Mouse (Mus musculus): ENCODE results near the gene Scd4. TPM values are rescaled to one million over a fixed set of nuclear protein-coding genes. Genes with fewer than 3 reads are reported as not detected.

The Scd4 gene
- total and polyA plus RNA-seq, 3 experiments: 4.6 to 12.6 (median 6.0) TPM

- intact Hi-C loops (cut with DNase I): no loop called here
- no peaks in the 10 kb centered on the region for H3K79me2 ChIP-seq (replicated peaks; ENCODE audit: control insufficient read depth, insufficient read depth, low read length)
- DNase-seq: no peak
- peaks cover 3% of the 10 kb centered on the region for H3K4me1 ChIP-seq (ENCODE audit: control insufficient read depth, insufficient read depth, low read length)
- H3K4me3 ChIP-seq: no peak overlapping the region
- H3K9ac ChIP-seq (ENCODE audit: low read depth, low read length): no peak overlapping the region
- no peaks in the 10 kb centered on the region for H3K36me3 ChIP-seq (ENCODE audit: control insufficient read depth, insufficient read depth, low read length)
- no peak overlapping the region for H3K27ac ChIP-seq
- TF ChIP-seq POLR2A (IDR thresholded peaks at IDR 0.05; ENCODE audit: insufficient read depth, low read depth, low read length) (no peak), CTCF (IDR thresholded peaks at IDR 0.05) (no peak), EP300 (IDR thresholded peaks at IDR 0.05; ENCODE audit: insufficient read depth, low read depth, low read length) (no peak)
- WGBS: 73% methylated on average over 5 of the region's 5 CpGs
- no peaks in the 10 kb centered on the region for H3K27me3 ChIP-seq (ENCODE audit: control insufficient read depth, insufficient read depth, low read length)
These were observed 22.1 kb upstream of the Scd4 start for GRCm38 (mm10) chr19:44310814-44311213.

- H3K27ac ChIP-seq: no peak overlapping the region
- H3K4me1 ChIP-seq (ENCODE audit: control insufficient read depth, insufficient read depth, low read length): peaks cover 3% of the 10 kb centered on the region
- H3K36me3 ChIP-seq (ENCODE audit: control insufficient read depth, insufficient read depth, low read length): no peaks in the 10 kb centered on the region
- H3K79me2 ChIP-seq (replicated peaks; ENCODE audit: control insufficient read depth, insufficient read depth, low read length): no peaks in the 10 kb centered on the region
- DNase-seq: no peak
- intact Hi-C loops (cut with DNase I): no loop called here
- WGBS: 63% methylated on average over 8 of the region's 8 CpGs
- no peaks in the 10 kb centered on the region for H3K27me3 ChIP-seq (ENCODE audit: control insufficient read depth, insufficient read depth, low read length)
- no peak for TF ChIP-seq CTCF (IDR thresholded peaks at IDR 0.05)
- TF ChIP-seq EP300 (IDR thresholded peaks at IDR 0.05; ENCODE audit: insufficient read depth, low read depth, low read length): no peak
- TF ChIP-seq POLR2A (IDR thresholded peaks at IDR 0.05; ENCODE audit: insufficient read depth, low read depth, low read length): no peak
- no peak overlapping the region for H3K9ac ChIP-seq (ENCODE audit: low read depth, low read length)
- H3K4me3 ChIP-seq: no peak overlapping the region
These were observed 21.4 kb upstream of the Scd4 start for GRCm38 (mm10) chr19:44311306-44312006.

- DNase-seq: peak in 1 of 2 experiments; percentile 20
- Histone ChIP-seq H3K36me3 (ENCODE audit: control insufficient read depth, insufficient read depth, low read length) (no peaks in the 10 kb centered on the region), H3K79me2 (replicated peaks; ENCODE audit: control insufficient read depth, insufficient read depth, low read length) (no peaks in the 10 kb centered on the region), H3K27me3 (ENCODE audit: control insufficient read depth, insufficient read depth, low read length) (no peaks in the 10 kb centered on the region), H3K9ac (ENCODE audit: low read depth, low read length) (no peak overlapping the region), H3K27ac (no peak overlapping the region), H3K4me1 (ENCODE audit: control insufficient read depth, insufficient read depth, low read length) (peaks cover 3% of the 10 kb centered on the region), H3K4me3 (no peak overlapping the region)
- WGBS: 22% methylated on average over 4 of the region's 4 CpGs
- intact Hi-C loops (cut with DNase I): no loop called here
- TF ChIP-seq EP300 (IDR thresholded peaks at IDR 0.05; ENCODE audit: insufficient read depth, low read depth, low read length): no peak
These were observed 20.9 kb upstream of the Scd4 start for GRCm38 (mm10) chr19:44312007-44312360.

- no peaks in the 10 kb centered on the region for H3K27me3 ChIP-seq (ENCODE audit: control insufficient read depth, insufficient read depth, low read length)
- no peaks in the 10 kb centered on the region for H3K36me3 ChIP-seq (ENCODE audit: control insufficient read depth, insufficient read depth, low read length)
- H3K4me1 ChIP-seq (ENCODE audit: control insufficient read depth, insufficient read depth, low read length): peaks cover 3% of the 10 kb centered on the region
- no peak for TF ChIP-seq EP300 (IDR thresholded peaks at IDR 0.05; ENCODE audit: insufficient read depth, low read depth, low read length)
- H3K9ac ChIP-seq (ENCODE audit: low read depth, low read length): no peak overlapping the region
- no peak overlapping the region for H3K27ac ChIP-seq
- no peaks in the 10 kb centered on the region for H3K79me2 ChIP-seq (replicated peaks; ENCODE audit: control insufficient read depth, insufficient read depth, low read length)
- WGBS: 75% methylated on average over 3 of the region's 3 CpGs
- intact Hi-C loops (cut with DNase I): no loop called here
- no peak overlapping the region for H3K4me3 ChIP-seq
- no peak for DNase-seq
These were observed 19.8 kb upstream of the Scd4 start for GRCm38 (mm10) chr19:44313066-44313465.

GRCm38 (mm10) chr19:44314327-44314759 lies 18.5 kb upstream of the Scd4 start:
- peak overlapping the region; percentile 90 for H3K27ac ChIP-seq
- no peaks in the 10 kb centered on the region for H3K79me2 ChIP-seq (replicated peaks; ENCODE audit: control insufficient read depth, insufficient read depth, low read length)
- no peaks in the 10 kb centered on the region for H3K36me3 ChIP-seq (ENCODE audit: control insufficient read depth, insufficient read depth, low read length)
- TF ChIP-seq CTCF (IDR thresholded peaks at IDR 0.05) (no peak), POLR2A (IDR thresholded peaks at IDR 0.05; ENCODE audit: insufficient read depth, low read depth, low read length) (peak; percentile 43; the same call in 1 of the 2 replicates), EP300 (IDR thresholded peaks at IDR 0.05; ENCODE audit: insufficient read depth, low read depth, low read length) (peak; percentile 38; the same call in 1 of the 2 replicates)
- peak overlapping the region; percentile 27 for H3K9ac ChIP-seq (ENCODE audit: low read depth, low read length)
- H3K4me1 ChIP-seq (ENCODE audit: control insufficient read depth, insufficient read depth, low read length): peaks cover 3% of the 10 kb centered on the region
- no peaks in the 10 kb centered on the region for H3K27me3 ChIP-seq (ENCODE audit: control insufficient read depth, insufficient read depth, low read length)
- intact Hi-C loops (cut with DNase I): no loop called here
- DNase-seq: peak; percentile 89 to 95
- H3K4me3 ChIP-seq: peak overlapping the region; percentile 49
- 1% methylated on average over 18 of the region's 18 CpGs for WGBS

- H3K4me3 ChIP-seq: peak overlapping the region; percentile 49
- H3K27me3 ChIP-seq (ENCODE audit: control insufficient read depth, insufficient read depth, low read length): no peaks in the 10 kb centered on the region
- H3K36me3 ChIP-seq (ENCODE audit: control insufficient read depth, insufficient read depth, low read length): no peaks in the 10 kb centered on the region
- TF ChIP-seq POLR2A (IDR thresholded peaks at IDR 0.05; ENCODE audit: insufficient read depth, low read depth, low read length): no peak
- TF ChIP-seq EP300 (IDR thresholded peaks at IDR 0.05; ENCODE audit: insufficient read depth, low read depth, low read length): no peak
- no peak for TF ChIP-seq CTCF (IDR thresholded peaks at IDR 0.05)
- H3K4me1 ChIP-seq (ENCODE audit: control insufficient read depth, insufficient read depth, low read length): peaks cover 3% of the 10 kb centered on the region
- no peaks in the 10 kb centered on the region for H3K79me2 ChIP-seq (replicated peaks; ENCODE audit: control insufficient read depth, insufficient read depth, low read length)
- intact Hi-C loops (cut with DNase I): loop anchor here (5.0 kb wide), 1 partner anchor 92 kb away; the partner anchor contains the start of gene Scd1
- under 1% methylated on average over 11 of the region's 11 CpGs for WGBS
- peak overlapping the region; percentile 53 for H3K9ac ChIP-seq (ENCODE audit: low read depth, low read length)
- peak overlapping the region; percentile 90 for H3K27ac ChIP-seq
- peak; percentile 68 to 73 for DNase-seq
These were observed 17.9 kb upstream of the Scd4 start for GRCm38 (mm10) chr19:44314871-44315414.

All from heart, adult 2 months (tissue).